Mouse (Mus musculus) CD4-positive, CD25-positive, alpha-beta regulatory T cell, adult 4 months (primary cell): ENCODE results near the gene Mtm1. TPM values are rescaled to one million over a fixed set of nuclear protein-coding genes. Genes with fewer than 3 reads are reported as not detected.
"Not testable (repeated sequence)": the region's sequence is repeated elsewhere in the genome, so short reads cannot be mapped to it uniquely, and the experiment has no call there.

Experiments
- ATAC-seq: one replicate; pipeline ENCODE4 v1.8.0; 2017
- polyA plus RNA-seq, 2 experiments: library from polyadenylated mRNA; unstranded; fragments of 100-300 nt; shearing (Covaris generic); gene quantifications; one replicate each; pipeline ENCODE4 v1.2.1; 2017

Gene Mtm1
- polyA plus RNA-seq, 2 experiments from 2014 or later, result 12.0 to 13.5 TPM

DNA sequence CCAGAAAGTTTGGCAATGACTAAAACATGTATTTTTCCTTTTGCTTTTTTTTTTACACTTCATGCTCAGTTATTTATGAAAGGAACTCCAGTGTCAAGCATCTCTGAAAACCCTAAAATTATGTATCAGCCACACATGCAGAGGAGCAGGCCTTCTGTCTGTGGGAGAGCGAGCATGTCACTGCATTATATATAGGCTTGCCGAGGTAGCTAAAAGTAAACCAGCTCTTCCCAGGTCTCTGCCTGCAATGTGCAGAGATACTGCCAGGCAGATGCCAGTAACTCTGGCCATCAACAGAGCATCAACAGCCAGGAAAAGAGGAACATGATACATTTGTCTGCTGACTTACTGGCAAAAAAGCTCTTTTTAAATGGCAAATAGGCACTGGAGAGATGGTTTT lies 83.6 kb downstream of the Mtm1 start:
- no peak for ATAC-seq

DNA sequence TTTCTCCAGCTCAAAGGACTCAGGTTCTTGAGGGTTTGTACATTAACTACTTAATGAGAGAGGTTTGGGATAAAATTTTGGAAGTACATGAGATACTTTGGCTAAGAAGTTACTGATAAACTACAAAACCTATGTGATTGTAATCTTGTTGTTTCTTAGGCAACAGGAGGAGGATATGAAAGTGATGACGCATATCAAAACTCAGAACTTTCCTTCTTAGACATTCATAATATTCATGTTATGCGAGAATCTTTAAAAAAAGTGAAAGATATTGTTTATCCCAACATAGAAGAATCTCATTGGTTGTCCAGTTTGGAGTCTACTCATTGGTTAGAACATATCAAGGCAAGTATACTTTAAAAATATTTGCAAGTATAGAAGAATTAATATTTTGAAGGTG lies 85.4 kb downstream of the Mtm1 start:
- ATAC-seq, result peak; percentile 41

DNA sequence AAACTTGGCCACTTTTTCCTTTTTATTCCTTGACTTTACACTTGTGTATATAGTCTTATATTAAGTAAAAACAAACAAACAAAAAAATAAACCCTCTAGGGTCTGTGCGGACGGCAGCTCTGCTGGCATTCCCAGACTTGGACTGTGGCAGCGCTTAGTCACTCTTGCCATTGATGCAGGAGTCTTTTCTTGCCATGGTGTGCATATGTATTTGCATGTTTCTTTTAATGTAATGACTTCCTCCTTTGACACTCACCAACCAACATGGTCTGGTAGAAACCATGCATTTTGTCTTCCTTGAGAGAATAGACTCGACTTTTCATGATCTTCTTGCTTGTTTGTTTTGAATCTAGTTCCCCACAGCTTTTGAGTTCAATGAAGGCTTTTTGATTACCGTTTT lies 91.6 kb downstream of the Mtm1 start:
- no peak for ATAC-seq

DNA sequence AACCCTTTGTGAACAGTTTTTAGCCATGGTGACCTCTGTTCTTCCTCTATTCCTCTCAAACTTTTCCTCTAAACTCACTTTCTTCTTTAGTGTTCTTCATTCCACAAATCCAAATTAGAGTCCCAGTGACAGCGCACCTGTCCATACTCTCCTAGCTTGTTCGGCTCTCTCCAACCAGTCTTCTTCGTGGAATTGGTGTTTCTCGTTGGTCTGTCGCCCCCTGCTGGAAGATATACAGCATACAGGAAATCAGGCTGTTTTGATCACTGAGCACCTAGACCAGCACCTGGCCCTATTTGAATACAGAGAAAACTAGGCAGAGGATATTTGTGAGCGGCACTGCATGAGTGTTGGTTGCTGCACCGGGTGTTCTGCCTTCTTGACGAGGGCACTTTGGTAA lies 100.7 kb downstream of the Mtm1 start:
- ATAC-seq, result peak; percentile 74

DNA sequence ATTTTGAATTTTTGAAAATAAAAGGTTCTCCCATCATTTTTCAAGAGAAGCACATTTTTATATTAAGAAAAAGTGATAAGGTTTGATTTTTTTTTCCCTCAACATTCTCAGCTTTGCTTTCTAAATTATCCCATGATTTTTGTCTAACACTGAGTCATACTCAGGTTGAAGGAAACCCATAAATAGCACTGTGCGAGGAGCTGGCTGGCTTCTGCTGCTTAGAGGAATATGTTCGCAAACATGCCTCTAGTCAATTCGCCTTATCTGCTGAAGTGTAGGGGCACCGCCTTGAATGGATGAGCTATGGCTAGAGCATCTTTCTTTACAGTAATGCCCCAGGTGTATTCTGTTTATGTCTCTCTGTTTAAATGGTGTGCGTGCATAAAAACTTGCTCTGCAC lies 103.8 kb downstream of the Mtm1 start:
- ATAC-seq, result no peak

GRCm38 (mm10) chrX:71352033-71352432 lies 141.5 kb downstream of the Mtm1 start:
- peak; percentile 61 for ATAC-seq

GRCm38 (mm10) chrX:71355331-71355730 lies 144.8 kb downstream of the Mtm1 start:
- no peak for ATAC-seq

GRCm38 (mm10) chrX:71361793-71362192 lies 151.2 kb downstream of the Mtm1 start:
- ATAC-seq, result not testable (repeated sequence)

GRCm38 (mm10) chrX:71364062-71364461 lies 153.5 kb downstream of the Mtm1 start:
- no peak for ATAC-seq

DNA sequence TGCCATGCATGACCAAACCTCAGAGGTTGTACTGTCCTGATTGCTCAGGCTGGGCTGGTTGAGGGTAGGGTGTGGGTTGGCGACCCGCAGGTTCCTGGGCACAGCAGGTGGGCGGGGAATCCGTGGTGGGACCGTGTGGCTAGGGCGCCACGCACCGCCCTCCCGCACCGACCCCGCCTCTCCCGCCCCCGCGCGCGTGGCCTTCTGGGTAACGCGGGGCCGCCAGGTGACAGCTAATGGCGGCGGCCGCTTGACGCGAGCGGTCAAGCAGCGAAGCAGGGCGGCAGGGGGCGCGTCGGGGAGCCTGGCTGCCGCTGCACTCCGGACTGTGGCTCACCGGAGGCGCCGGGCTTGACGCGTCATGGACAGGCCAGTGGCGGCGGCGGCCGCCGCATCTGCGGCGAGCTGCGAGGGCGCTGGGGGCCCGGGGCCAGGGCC lies 154.0 kb downstream of the Mtm1 start, which contains the start of gene Mtmr1:
Mtmr1 (plus strand) TSS at position 207 of the 438 bp plus-strand sequence.
- ATAC-seq, result peak; percentile 63

GRCm38 (mm10) chrX:71365011-71365410 lies 154.4 kb downstream of the Mtm1 start:
- peak; percentile 19 for ATAC-seq

Other genes starting within 250 kb of the Mtm1 start
- not detected for gene Mamld1, start 160.5 kb upstream of the Mtm1 start, polyA plus RNA-seq
- 1 to 10 TPM; 4.1 to 9.1 TPM for gene Mtmr1, start 154.0 kb downstream of the Mtm1 start, polyA plus RNA-seq